Mouse (Mus musculus): ENCODE results near the gene Pcca. TPM values are rescaled to one million over a fixed set of nuclear protein-coding genes. Genes with fewer than 3 reads are reported as not detected.

The Pcca gene
- polyA plus RNA-seq, 1 experiment: 18.8 TPM

DNA sequence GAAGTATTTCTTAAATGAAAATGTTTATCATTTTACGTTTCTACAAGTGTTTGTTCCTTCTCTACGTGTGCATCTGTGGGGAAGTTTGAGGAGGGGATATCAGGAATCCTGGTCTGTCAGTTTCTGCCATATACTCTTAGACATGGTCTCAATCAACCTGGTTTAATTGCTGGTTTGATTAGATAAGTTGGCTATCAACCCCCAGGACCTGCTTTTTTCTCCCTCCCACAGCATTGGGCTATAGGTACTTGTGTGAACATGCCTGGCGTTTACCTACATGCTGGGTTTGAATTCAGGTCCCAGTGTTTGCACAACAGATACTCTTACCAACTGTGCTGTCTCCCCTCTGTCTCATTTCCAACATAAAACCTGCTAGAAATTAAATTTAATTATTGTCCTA, 78.2 kb downstream of the Pcca start:
- TF ChIP-seq POLR2AphosphoS2 (IDR thresholded peaks at IDR 0.05; ENCODE audit: insufficient read length, low read depth) (no peak), MYOD1 (IDR thresholded peaks at IDR 0.05; ENCODE audit: control insufficient read depth in 1 of 3, insufficient read length in 2 of 3, low read depth in 2 of 3) (no peak), POLR2A (IDR thresholded peaks at IDR 0.05; ENCODE audit: insufficient read length, low read depth) (no peak), TCF3 (IDR thresholded peaks at IDR 0.05; ENCODE audit: insufficient read length, low read depth) (no peak), SRF (IDR thresholded peaks at IDR 0.05; ENCODE audit: control insufficient read depth, insufficient read length, low read depth) (no peak), MYOG (IDR thresholded peaks at IDR 0.05; ENCODE audit: control insufficient read depth in 1 of 3, insufficient read depth in 1 of 3, insufficient read length in 2 of 3, low read depth in 2 of 3) (no peak), TCF12 (IDR thresholded peaks at IDR 0.05; ENCODE audit: insufficient read depth, poor library complexity, severe bottlenecking) (no peak), MAX (IDR thresholded peaks at IDR 0.05; ENCODE audit: low read depth) (no peak), CEBPB (IDR thresholded peaks at IDR 0.05; ENCODE audit: insufficient read depth, poor library complexity, severe bottlenecking) (no peak), USF1 (IDR thresholded peaks at IDR 0.05; ENCODE audit: low read depth) (no peak), E2F4 (IDR thresholded peaks at IDR 0.05; ENCODE audit: insufficient read depth) (no peak), REST (IDR thresholded peaks at IDR 0.05; ENCODE audit: insufficient read depth, insufficient read length) (no peak)
- H3K27me3 ChIP-seq (ENCODE audit: control insufficient read depth, insufficient read depth, insufficient read length): no peaks in the 10 kb centered on the region

DNA sequence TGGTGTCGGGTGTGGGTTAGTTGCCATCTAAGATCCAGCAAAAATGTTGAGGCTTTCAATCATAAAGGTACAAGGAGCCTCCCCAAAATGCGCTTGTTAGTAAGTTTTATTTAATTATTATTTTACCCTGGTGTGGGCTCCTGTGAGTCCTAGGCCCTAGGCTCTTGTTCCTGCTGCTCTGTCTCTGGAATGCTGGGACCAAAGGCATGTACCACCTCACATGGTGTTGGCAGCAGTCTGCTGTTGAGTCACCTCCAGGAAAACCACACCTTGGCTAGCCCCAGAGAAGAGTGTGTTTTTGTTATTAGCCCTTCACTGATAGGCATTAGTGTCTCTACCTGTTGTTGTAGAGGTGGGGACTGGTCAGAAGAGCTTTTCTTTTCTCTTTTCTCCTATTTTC, 83.5 kb downstream of the Pcca start:
- Histone ChIP-seq H3K4me2 (ENCODE audit: low read depth) (no peak overlapping the region), H3K4me3 (no peak overlapping the region), H3ac (ENCODE audit: control insufficient read depth, insufficient read length) (no peak overlapping the region), H3K27me3 (ENCODE audit: control insufficient read depth, insufficient read depth, insufficient read length) (no peaks in the 10 kb centered on the region), H3K79me2 (ENCODE audit: control insufficient read depth, insufficient read depth) (no peaks in the 10 kb centered on the region), H3K36me3 (ENCODE audit: control insufficient read depth, insufficient read depth) (no peaks in the 10 kb centered on the region)
- TF ChIP-seq POLR2AphosphoS2 (IDR thresholded peaks at IDR 0.05; ENCODE audit: insufficient read length, low read depth) (no peak), E2F4 (IDR thresholded peaks at IDR 0.05; ENCODE audit: insufficient read depth) (no peak)

More for the DNA sequence above, 78.2 kb downstream of the Pcca start:
- no peaks in the 10 kb centered on the region for H3K36me3 ChIP-seq (ENCODE audit: control insufficient read depth, insufficient read depth)
- H3K4me2 ChIP-seq (ENCODE audit: low read depth): no peak overlapping the region
- H3ac ChIP-seq (ENCODE audit: control insufficient read depth, insufficient read length): no peak overlapping the region
- no peak overlapping the region for H3K4me3 ChIP-seq
- no peaks in the 10 kb centered on the region for H3K79me2 ChIP-seq (ENCODE audit: control insufficient read depth, insufficient read depth)

DNA sequence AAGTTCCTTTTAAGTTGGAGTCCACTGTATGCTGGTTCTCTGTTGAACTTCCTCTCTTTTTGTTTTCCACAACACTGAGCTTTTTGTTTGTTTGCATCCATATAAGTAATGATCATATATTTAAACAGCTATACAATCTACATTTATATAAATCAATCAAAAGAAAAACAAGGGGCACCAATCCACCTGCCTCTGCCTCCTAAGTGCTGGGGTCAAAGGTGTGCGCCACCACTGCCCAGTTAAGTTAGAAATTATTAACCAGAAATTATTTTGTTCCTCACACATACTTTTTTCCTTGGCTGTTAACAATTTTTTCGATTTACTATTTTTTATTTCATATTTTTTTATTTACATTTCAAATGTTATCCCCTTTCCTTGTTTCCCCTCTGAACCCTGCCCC, 99.3 kb downstream of the Pcca start:
- no peak for TF ChIP-seq E2F4 (IDR thresholded peaks at IDR 0.05; ENCODE audit: insufficient read depth)
- TF ChIP-seq MYOG (IDR thresholded peaks at IDR 0.05; ENCODE audit: control insufficient read depth in 1 of 3, insufficient read depth in 1 of 3, insufficient read length in 2 of 3, low read depth in 2 of 3): no peak
- TF ChIP-seq MYOD1 (IDR thresholded peaks at IDR 0.05; ENCODE audit: control insufficient read depth in 1 of 3, insufficient read length in 2 of 3, low read depth in 2 of 3): no peak
- no peak for TF ChIP-seq USF1 (IDR thresholded peaks at IDR 0.05; ENCODE audit: low read depth)
- TF ChIP-seq SRF (IDR thresholded peaks at IDR 0.05; ENCODE audit: control insufficient read depth, insufficient read length, low read depth): no peak
- TF ChIP-seq TCF12 (IDR thresholded peaks at IDR 0.05; ENCODE audit: insufficient read depth, poor library complexity, severe bottlenecking): no peak
- no peak for TF ChIP-seq POLR2AphosphoS2 (IDR thresholded peaks at IDR 0.05; ENCODE audit: insufficient read length, low read depth)
- TF ChIP-seq TCF3 (IDR thresholded peaks at IDR 0.05; ENCODE audit: insufficient read length, low read depth): no peak
- no peak for TF ChIP-seq POLR2A (IDR thresholded peaks at IDR 0.05; ENCODE audit: insufficient read length, low read depth)
- TF ChIP-seq MAX (IDR thresholded peaks at IDR 0.05; ENCODE audit: low read depth): no peak
- no peak for TF ChIP-seq REST (IDR thresholded peaks at IDR 0.05; ENCODE audit: insufficient read depth, insufficient read length)
- no peak for TF ChIP-seq CEBPB (IDR thresholded peaks at IDR 0.05; ENCODE audit: insufficient read depth, poor library complexity, severe bottlenecking)
- H3K4me3 ChIP-seq: no peak overlapping the region
- H3K4me2 ChIP-seq (ENCODE audit: low read depth): no peak overlapping the region
- H3ac ChIP-seq (ENCODE audit: control insufficient read depth, insufficient read length): no peak overlapping the region
- H3K79me2 ChIP-seq (ENCODE audit: control insufficient read depth, insufficient read depth): no peaks in the 10 kb centered on the region
- H3K27me3 ChIP-seq (ENCODE audit: control insufficient read depth, insufficient read depth, insufficient read length): no peaks in the 10 kb centered on the region
- H3K36me3 ChIP-seq (ENCODE audit: control insufficient read depth, insufficient read depth): no peaks in the 10 kb centered on the region

DNA sequence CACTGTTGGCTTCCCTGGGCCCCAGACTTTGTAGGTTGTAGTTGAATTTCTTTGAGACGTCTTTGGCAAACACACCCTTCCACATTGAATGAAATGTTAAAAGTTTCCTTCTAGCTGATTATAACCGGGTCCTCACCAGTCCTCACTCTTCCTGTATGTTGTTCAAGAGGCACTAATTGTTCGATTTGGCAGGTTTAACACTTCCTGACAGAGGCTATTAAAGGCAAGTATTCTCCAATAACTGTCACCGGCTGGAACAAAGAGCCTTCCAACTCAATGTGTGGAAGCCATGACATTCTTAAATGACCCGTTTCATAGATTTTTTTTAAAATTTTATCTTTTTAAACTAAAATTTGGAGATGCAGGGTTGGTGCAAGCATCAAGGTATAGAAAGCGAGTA, 102.5 kb downstream of the Pcca start:
- Histone ChIP-seq H3K27me3 (ENCODE audit: control insufficient read depth, insufficient read depth, insufficient read length) (no peaks in the 10 kb centered on the region), H3K79me2 (ENCODE audit: control insufficient read depth, insufficient read depth) (no peaks in the 10 kb centered on the region), H3ac (ENCODE audit: control insufficient read depth, insufficient read length) (no peak overlapping the region), H3K4me3 (no peak overlapping the region), H3K36me3 (ENCODE audit: control insufficient read depth, insufficient read depth) (no peaks in the 10 kb centered on the region), H3K4me2 (ENCODE audit: low read depth) (no peak overlapping the region)
- TF ChIP-seq MYOG (IDR thresholded peaks at IDR 0.05; ENCODE audit: control insufficient read depth in 1 of 3, insufficient read depth in 1 of 3, insufficient read length in 2 of 3, low read depth in 2 of 3) (no peak), REST (IDR thresholded peaks at IDR 0.05; ENCODE audit: insufficient read depth, insufficient read length) (no peak), CEBPB (IDR thresholded peaks at IDR 0.05; ENCODE audit: insufficient read depth, poor library complexity, severe bottlenecking) (no peak), MYOD1 (IDR thresholded peaks at IDR 0.05; ENCODE audit: control insufficient read depth in 1 of 3, insufficient read length in 2 of 3, low read depth in 2 of 3) (no peak), TCF3 (IDR thresholded peaks at IDR 0.05; ENCODE audit: insufficient read length, low read depth) (no peak), MAX (IDR thresholded peaks at IDR 0.05; ENCODE audit: low read depth) (no peak), TCF12 (IDR thresholded peaks at IDR 0.05; ENCODE audit: insufficient read depth, poor library complexity, severe bottlenecking) (no peak), POLR2A (IDR thresholded peaks at IDR 0.05; ENCODE audit: insufficient read length, low read depth) (no peak), POLR2AphosphoS2 (IDR thresholded peaks at IDR 0.05; ENCODE audit: insufficient read length, low read depth) (no peak), USF1 (IDR thresholded peaks at IDR 0.05; ENCODE audit: low read depth) (no peak), SRF (IDR thresholded peaks at IDR 0.05; ENCODE audit: control insufficient read depth, insufficient read length, low read depth) (no peak), E2F4 (IDR thresholded peaks at IDR 0.05; ENCODE audit: insufficient read depth) (no peak)

All from myocyte (in vitro differentiated cells).